16 mouse cellular contexts compared by ENCODE assay signal in the genomic region with DNA sequence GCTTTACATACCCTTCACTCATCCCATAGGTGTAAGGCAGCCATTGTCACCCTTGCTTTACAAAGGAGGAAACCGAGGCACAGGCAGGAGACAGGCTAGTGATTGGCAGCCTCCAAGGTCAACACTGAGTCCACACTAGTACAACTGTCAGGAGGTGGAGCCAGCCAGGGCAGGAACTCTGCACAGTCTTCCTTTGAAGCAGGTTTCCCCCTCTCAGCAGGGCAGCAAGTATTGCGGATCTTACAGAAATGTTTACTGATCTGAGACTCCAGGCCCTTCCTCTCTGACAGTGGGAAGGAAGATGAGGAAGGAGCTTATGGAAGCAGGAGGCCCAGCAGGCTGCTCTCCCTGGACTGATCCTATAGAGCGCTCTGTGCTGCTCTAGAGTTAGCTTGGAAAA.
DNase-seq lines count a peak whose midpoint lies in the region; ATAC-seq and TF ChIP-seq lines count a peak whose summit lies in the region.
"Had no signal": no experiment of that assay in that cellular context is flagged by ENCODE, and none has a peak within 500 bp of the region (broad histone marks: within the 10 kb centered on the region; RNA-seq: fewer than 3 reads in every experiment).

No protein-coding gene starts in this region.

- no peak; the same call in 1 of the 2 replicates for ATAC-seq in lung, embryonic 15.5 days (ENCODE audit: borderline replicate concordance, extremely low read depth, low FRiP score, low TSS enrichment)
- ATAC-seq: forebrain, embryonic 13.5 days; hindbrain, embryonic 16.5 days had no signal

- no peak for TF ChIP-seq CTCF in lung, adult 2 months (IDR thresholded peaks at IDR 0.05; ENCODE audit: insufficient read depth, low read length)

- no peak for TF ChIP-seq POLR2A in lung, adult 2 months (IDR thresholded peaks at IDR 0.05; ENCODE audit: borderline replicate concordance, extremely low read depth, low read depth, low read length)

- peaks cover 16% of the 10 kb centered on the region; the same call in 1 of the 2 replicates for H3K4me1 ChIP-seq in lung, embryonic 15.5 days
- peaks cover 2% of the 10 kb centered on the region; the same call in 1 of the 2 replicates for H3K4me1 ChIP-seq in lung, adult 2 months (ENCODE audit: control insufficient read depth, insufficient read depth, low read length)
- H3K4me1 ChIP-seq: forebrain, embryonic 13.5 days; stomach, embryonic 15.5 days had no signal

- no peaks in the 10 kb centered on the region for H3K79me2 ChIP-seq in macrophage (ENCODE audit: inconsistent target)

- H3K36me3 ChIP-seq in lung, embryonic 15.5 days, result no peaks in the 10 kb centered on the region
- H3K36me3 ChIP-seq in macrophage (ENCODE audit: inconsistent target), result no peaks in the 10 kb centered on the region
- H3K36me3 ChIP-seq: liver, embryonic 13.5 days; stomach, embryonic 15.5 days had no signal

- peak; percentile 62 for DNase-seq in heart, adult 11 months
- DNase-seq in heart, postnatal 14 days, result no peak
- no peak for DNase-seq in lung, adult 2 months
- peak; percentile 24 for DNase-seq in thymus, postnatal 4 days
- no peak for DNase-seq in adrenal gland, postnatal 4 days (ENCODE audit: low spot score in 2 of 2)
- DNase-seq in adrenal gland, adult 2 months, result no peak
- DNase-seq: adrenal gland, postnatal 14 days; cerebellum, postnatal 10 days; embryo, embryonic 11 days; kidney, adult 11 months; liver, embryonic 13.5 days had no signal

- H3K27ac ChIP-seq in lung, embryonic 15.5 days, result peak overlapping the region; percentile 58; the same call in 1 of the 2 replicates
- H3K27ac ChIP-seq in macrophage, result peak overlapping the region; percentile 82
- H3K27ac ChIP-seq: forebrain, embryonic 13.5 days; stomach, embryonic 15.5 days had no signal

- intact Hi-C loops in heart, postnatal 14 days (cut with DNase I), result loop anchor here (5.0 kb wide), 1 partner anchor 46 kb away; no protein-coding TSS in a partner anchor

- WGBS in lung, embryonic 15.5 days, result 65% methylated on average over 3 of the region's 3 CpGs
- 73% methylated on average over 3 of the region's 3 CpGs for WGBS in lung, adult 2 months
- 70% methylated on average over 3 of the region's 3 CpGs for WGBS in macrophage (ENCODE audit: missing documents)

- H3K9me3 ChIP-seq in lung, embryonic 15.5 days, result no peaks in the 10 kb centered on the region
- H3K9me3 ChIP-seq: liver, embryonic 13.5 days; stomach, embryonic 15.5 days had no signal

- H3K27me3 ChIP-seq in lung, embryonic 15.5 days, result no peaks in the 10 kb centered on the region
- H3K27me3 ChIP-seq: forebrain, embryonic 13.5 days; liver, embryonic 13.5 days; stomach, embryonic 15.5 days had no signal

- H3K4me2 ChIP-seq in lung, embryonic 15.5 days, result no peak overlapping the region
- H3K4me2 ChIP-seq: forebrain, embryonic 13.5 days; liver, embryonic 13.5 days; stomach, embryonic 15.5 days had no signal

- no peak overlapping the region for H3K4me3 ChIP-seq in lung, embryonic 15.5 days
- no peak overlapping the region for H3K4me3 ChIP-seq in lung, adult 2 months (replicated peaks; ENCODE audit: extremely low read depth, low read depth, low read length)
- H3K4me3 ChIP-seq in macrophage (ENCODE audit: inconsistent target), result no peak overlapping the region
- H3K4me3 ChIP-seq: forebrain, embryonic 13.5 days; liver, embryonic 13.5 days; stomach, embryonic 15.5 days had no signal

- no peak overlapping the region for H3K9ac ChIP-seq in lung, embryonic 15.5 days
- H3K9ac ChIP-seq: forebrain, embryonic 13.5 days; liver, embryonic 13.5 days; stomach, embryonic 15.5 days had no signal

Comparison
In these comparisons a context has a peak if more than half of its experiments do, and no peak if none do; other contexts are left out.
1. DNase-seq: peak in heart, adult 11 months (single experiment) and thymus, postnatal 4 days (single experiment); none in heart, postnatal 14 days (0 of 2), lung, adult 2 months (single experiment), adrenal gland, postnatal 4 days (0 of 2) and adrenal gland, adult 2 months (single experiment).